Mouse (Mus musculus): ENCODE data around the gene Rdx. TPM values are rescaled to one million over a fixed set of nuclear protein-coding genes. Genes with fewer than 3 reads are reported as not detected.
"Not testable (repeated sequence)": the region's sequence is repeated elsewhere in the genome, so short reads cannot be mapped to it uniquely, and the experiment has no call there.

The Rdx gene
- polyA plus RNA-seq, 1 experiment from 2014 or later = 72.5 TPM

DNA sequence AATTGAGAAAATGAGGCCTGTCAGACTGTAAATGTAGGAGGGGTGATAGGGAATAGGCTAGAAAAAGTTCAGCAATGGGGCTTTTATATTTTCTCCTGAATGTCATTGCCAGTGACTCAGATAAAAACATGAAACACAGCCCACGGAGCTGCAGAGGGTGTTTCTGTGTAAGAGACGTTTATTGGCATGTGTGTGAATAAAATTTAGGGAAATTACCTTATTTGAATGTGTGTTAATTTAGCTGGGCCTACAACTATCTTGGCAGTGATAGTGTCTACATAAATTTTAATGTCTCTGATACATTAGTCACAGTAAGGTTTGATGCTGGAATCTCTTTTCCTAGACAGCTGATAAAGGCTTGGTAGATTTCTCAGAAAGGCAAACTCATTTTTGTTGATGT, 12.8 kb downstream of the Rdx start:
- 49% methylated on average over 2 of the region's 2 CpGs for WGBS
- Histone ChIP-seq H3K27ac (replicated peaks) (no peak overlapping the region), H3K4me3 (replicated peaks) (no peak overlapping the region), H3K27me3 (replicated peaks) (no peaks in the 10 kb centered on the region), H3K4me1 (0 out of 2 replicates have a peak, but pooled peaks cover 11% of the 10 kb centered on the region), H3K9me3 (replicated peaks) (no peaks in the 10 kb centered on the region), H3K4me2 (no peak overlapping the region), H3K36me3 (peaks cover 11% of the 10 kb centered on the region), H3K9ac (replicated peaks) (no peak overlapping the region)
- no peak for ATAC-seq (ENCODE audit: low FRiP score)

DNA sequence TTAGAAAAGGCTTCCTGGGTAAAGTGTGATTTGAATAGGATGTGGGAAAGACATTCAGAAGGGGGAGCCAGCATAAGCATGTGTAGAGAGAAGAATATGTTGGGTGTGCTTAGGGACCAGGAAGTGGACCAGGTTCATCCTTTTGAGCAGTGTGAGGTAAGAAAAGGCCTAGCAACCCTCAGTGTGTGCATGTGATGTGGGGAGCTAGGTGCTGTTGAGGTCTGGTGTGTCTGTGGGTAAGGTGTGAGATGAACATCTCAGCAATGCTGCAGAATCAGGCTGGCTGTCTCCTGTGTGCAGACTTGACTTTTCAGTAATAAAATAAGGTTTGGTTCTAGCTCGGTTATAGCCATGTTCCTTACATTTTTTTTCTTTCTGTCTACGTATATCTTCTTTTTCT, 23.1 kb downstream of the Rdx start:
- WGBS = 97% methylated on average over 2 of the region's 2 CpGs
- Histone ChIP-seq H3K4me1 (no peaks in the 10 kb centered on the region), H3K27ac (replicated peaks) (no peak overlapping the region), H3K9ac (replicated peaks) (no peak overlapping the region), H3K36me3 (peaks cover 52% of the 10 kb centered on the region), H3K27me3 (replicated peaks) (no peaks in the 10 kb centered on the region), H3K9me3 (replicated peaks) (no peaks in the 10 kb centered on the region), H3K4me2 (no peak overlapping the region), H3K4me3 (replicated peaks) (no peak overlapping the region)
- ATAC-seq (ENCODE audit: low FRiP score) = no peak

DNA sequence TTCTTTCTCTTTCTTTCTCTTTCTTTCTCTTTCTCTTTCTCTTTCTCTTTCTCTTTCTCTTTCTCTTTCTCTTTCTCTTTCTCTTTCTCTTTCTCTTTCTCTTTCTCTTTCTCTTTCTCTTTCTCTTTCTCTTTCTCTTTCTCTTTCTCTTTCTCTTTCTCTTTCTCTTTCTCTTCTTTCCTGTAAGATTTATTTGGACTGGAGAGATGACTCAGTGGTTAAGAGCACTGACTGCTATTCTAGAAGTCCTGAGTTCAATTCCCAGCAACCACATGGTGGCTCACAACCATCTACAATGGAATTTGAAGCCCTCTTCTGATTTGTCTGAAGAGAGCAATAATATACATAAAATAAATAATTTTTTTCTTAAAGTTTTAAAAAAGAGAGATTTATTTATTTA, 24.4 kb downstream of the Rdx start:
- H3K9ac ChIP-seq (replicated peaks); H3K27me3 ChIP-seq (replicated peaks); ATAC-seq (ENCODE audit: low FRiP score); H3K4me1 ChIP-seq; H3K4me2 ChIP-seq; H3K27ac ChIP-seq (replicated peaks); H3K9me3 ChIP-seq (replicated peaks); H3K4me3 ChIP-seq (replicated peaks): not testable (repeated sequence)
- peaks cover 45% of the 10 kb centered on the region for H3K36me3 ChIP-seq

DNA sequence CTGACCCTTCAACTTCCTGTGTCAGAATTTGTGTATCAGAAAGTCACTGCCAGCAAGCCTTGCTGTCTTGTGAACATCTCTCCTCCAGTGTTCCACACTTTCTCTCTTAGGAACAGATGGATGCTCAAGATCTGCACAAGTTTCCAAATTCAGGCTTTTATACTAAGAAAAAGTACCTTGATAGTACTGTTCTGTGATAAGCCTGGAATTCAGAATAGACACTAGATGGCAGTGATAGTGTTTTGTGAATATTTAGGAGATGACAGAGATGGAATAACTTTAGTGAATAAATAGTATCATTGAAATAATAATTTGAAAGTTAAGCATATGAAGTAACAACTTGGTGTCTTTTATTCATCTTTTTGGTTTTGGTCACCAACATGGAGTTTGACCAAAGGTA, 25.2 kb downstream of the Rdx start:
- H3K4me2 ChIP-seq = no peak overlapping the region
- no peak overlapping the region for H3K9ac ChIP-seq (replicated peaks)
- no peaks in the 10 kb centered on the region for H3K4me1 ChIP-seq
- no peak overlapping the region for H3K4me3 ChIP-seq (replicated peaks)
- no peaks in the 10 kb centered on the region for H3K27me3 ChIP-seq (replicated peaks)
- peaks cover 43% of the 10 kb centered on the region for H3K36me3 ChIP-seq
- H3K27ac ChIP-seq (replicated peaks) = no peak overlapping the region
- ATAC-seq (ENCODE audit: low FRiP score) = no peak
- H3K9me3 ChIP-seq (replicated peaks) = no peaks in the 10 kb centered on the region

DNA sequence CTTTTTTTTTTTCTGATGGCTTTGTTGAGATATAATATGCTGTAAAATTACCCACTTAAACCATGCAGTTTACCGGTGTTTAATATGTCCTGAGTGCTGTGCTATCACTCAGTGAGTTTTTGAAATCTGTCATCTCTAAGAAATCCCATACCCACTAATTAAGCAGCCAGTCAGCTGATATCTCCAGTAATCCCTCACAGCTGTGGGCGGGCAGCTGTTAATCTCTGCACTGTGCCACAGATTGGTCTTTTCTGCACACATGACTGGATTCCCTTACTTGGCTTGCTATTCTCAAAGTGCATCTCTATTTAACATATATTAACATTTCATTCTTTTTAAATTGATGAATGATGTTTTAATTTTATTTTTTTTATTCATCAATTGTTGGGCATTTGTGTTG, 29.1 kb downstream of the Rdx start:
- ATAC-seq (ENCODE audit: low FRiP score) = no peak
- no peaks in the 10 kb centered on the region for H3K4me1 ChIP-seq
- no peak overlapping the region for H3K4me3 ChIP-seq (replicated peaks)
- 82% methylated on average over 2 of the region's 2 CpGs for WGBS
- no peaks in the 10 kb centered on the region for H3K9me3 ChIP-seq (replicated peaks)
- H3K36me3 ChIP-seq = peaks cover 28% of the 10 kb centered on the region
- no peak overlapping the region for H3K27ac ChIP-seq (replicated peaks)
- no peaks in the 10 kb centered on the region for H3K27me3 ChIP-seq (replicated peaks)
- H3K4me2 ChIP-seq = no peak overlapping the region
- no peak overlapping the region for H3K9ac ChIP-seq (replicated peaks)

DNA sequence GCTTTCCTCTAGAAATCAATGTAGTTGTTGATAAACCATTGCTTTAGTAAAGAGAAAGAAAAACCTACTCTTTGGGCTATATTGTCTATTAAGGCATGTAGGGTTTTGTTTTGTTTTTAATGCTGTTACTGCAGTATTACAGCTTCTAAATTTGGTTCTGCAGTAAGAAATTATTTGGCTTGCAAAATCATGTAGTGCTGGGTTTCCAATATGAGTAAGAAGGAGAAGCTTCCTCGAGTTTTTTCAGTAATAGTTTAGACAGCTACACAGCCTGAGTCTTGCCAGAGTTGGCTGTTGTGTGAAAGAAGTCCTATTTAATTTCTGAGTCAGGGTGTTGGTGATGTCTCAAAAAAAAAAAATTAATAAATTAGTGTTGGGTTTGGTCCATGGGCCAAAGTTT, 30.7 kb downstream of the Rdx start:
- ATAC-seq (ENCODE audit: low FRiP score) = no peak
- 90% methylated on average over 1 of the region's 1 CpGs for WGBS
- peaks cover 27% of the 10 kb centered on the region for H3K36me3 ChIP-seq

DNA sequence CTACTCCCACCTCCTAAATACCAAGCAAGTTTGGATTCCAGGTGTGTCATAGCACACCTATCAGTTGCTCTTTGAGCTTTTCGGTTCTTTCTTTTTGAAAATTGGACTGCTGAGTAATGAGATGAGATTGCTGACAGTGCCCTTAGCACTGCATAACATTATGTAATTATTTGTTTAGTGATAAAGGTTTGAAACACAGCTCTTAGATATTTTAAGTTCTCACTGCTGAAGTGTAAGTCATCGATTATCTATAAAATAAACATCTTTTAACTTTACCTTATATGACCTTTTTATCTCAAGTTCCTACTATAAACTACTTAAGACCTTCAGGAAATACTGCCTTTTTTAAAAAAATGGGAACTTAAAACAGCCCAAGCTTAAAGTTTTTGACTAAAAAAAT, 35.0 kb downstream of the Rdx start:
- no peaks in the 10 kb centered on the region for H3K4me1 ChIP-seq
- 95% methylated on average over 2 of the region's 2 CpGs for WGBS
- no peak overlapping the region for H3K4me3 ChIP-seq (replicated peaks)
- no peaks in the 10 kb centered on the region for H3K27me3 ChIP-seq (replicated peaks)
- no peak overlapping the region for H3K27ac ChIP-seq (replicated peaks)
- H3K36me3 ChIP-seq = peaks cover 36% of the 10 kb centered on the region
- no peaks in the 10 kb centered on the region for H3K9me3 ChIP-seq (replicated peaks)
- no peak overlapping the region for H3K4me2 ChIP-seq
- no peak overlapping the region for H3K9ac ChIP-seq (replicated peaks)
- no peak for ATAC-seq (ENCODE audit: low FRiP score)

More for the DNA sequence above, 30.7 kb downstream of the Rdx start:
- H3K9me3 ChIP-seq (replicated peaks) = no peaks in the 10 kb centered on the region
- no peaks in the 10 kb centered on the region for H3K27me3 ChIP-seq (replicated peaks)
- no peaks in the 10 kb centered on the region for H3K4me1 ChIP-seq
- no peak overlapping the region for H3K4me2 ChIP-seq
- no peak overlapping the region for H3K9ac ChIP-seq (replicated peaks)
- no peak overlapping the region for H3K27ac ChIP-seq (replicated peaks)
- H3K4me3 ChIP-seq (replicated peaks) = no peak overlapping the region

GRCm38 (mm10) chr9:52082414-52082813, 35.4 kb downstream of the Rdx start:
- H3K9ac ChIP-seq (replicated peaks) = no peak overlapping the region
- H3K4me3 ChIP-seq (replicated peaks) = no peak overlapping the region
- ATAC-seq (ENCODE audit: low FRiP score) = no peak
- H3K27ac ChIP-seq (replicated peaks) = no peak overlapping the region
- no peaks in the 10 kb centered on the region for H3K4me1 ChIP-seq
- 81% methylated on average over 4 of the region's 4 CpGs for WGBS
- no peak overlapping the region for H3K4me2 ChIP-seq
- H3K9me3 ChIP-seq (replicated peaks) = no peaks in the 10 kb centered on the region
- H3K27me3 ChIP-seq (replicated peaks) = no peaks in the 10 kb centered on the region
- peaks cover 41% of the 10 kb centered on the region for H3K36me3 ChIP-seq

GRCm38 (mm10) chr9:52091752-52092151, 44.8 kb downstream of the Rdx start:
- peaks cover 14% of the 10 kb centered on the region for H3K36me3 ChIP-seq
- H3K4me2 ChIP-seq = no peak overlapping the region
- no peaks in the 10 kb centered on the region for H3K4me1 ChIP-seq
- H3K9ac ChIP-seq (replicated peaks) = no peak overlapping the region
- WGBS = 89% methylated on average over 9 of the region's 9 CpGs
- H3K27ac ChIP-seq (replicated peaks) = no peak overlapping the region
- no peak for ATAC-seq (ENCODE audit: low FRiP score)
- no peaks in the 10 kb centered on the region for H3K27me3 ChIP-seq (replicated peaks)
- no peak overlapping the region for H3K4me3 ChIP-seq (replicated peaks)
- H3K9me3 ChIP-seq (replicated peaks) = no peaks in the 10 kb centered on the region

DNA sequence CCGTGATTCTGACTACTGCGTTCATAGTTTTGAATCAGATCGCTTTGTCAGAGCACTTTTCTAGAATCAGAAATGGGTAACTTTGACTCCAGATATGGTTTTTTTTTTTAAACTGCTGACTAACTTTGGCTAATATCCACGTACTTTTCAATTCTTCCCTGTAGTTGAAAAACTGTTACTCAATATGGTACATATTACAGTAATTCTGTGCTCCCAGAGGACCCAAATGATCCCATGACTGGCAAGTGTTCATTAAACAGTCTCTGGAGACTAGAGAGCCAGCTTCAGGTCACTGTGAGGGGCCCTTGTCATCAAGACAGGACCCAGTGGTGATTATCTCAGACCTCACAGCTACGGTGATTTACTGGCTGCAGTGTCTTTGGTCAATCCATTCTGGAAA, 45.3 kb downstream of the Rdx start:
- Histone ChIP-seq H3K36me3 (peaks cover 9% of the 10 kb centered on the region), H3K4me1 (no peaks in the 10 kb centered on the region), H3K9ac (replicated peaks) (no peak overlapping the region), H3K27me3 (replicated peaks) (no peaks in the 10 kb centered on the region), H3K4me3 (replicated peaks) (no peak overlapping the region), H3K9me3 (replicated peaks) (no peaks in the 10 kb centered on the region), H3K27ac (replicated peaks) (no peak overlapping the region), H3K4me2 (no peak overlapping the region)
- no peak for ATAC-seq (ENCODE audit: low FRiP score)
- WGBS = 93% methylated on average over 5 of the region's 5 CpGs

GRCm38 (mm10) chr9:52093108-52093507, 46.1 kb downstream of the Rdx start:
- Histone ChIP-seq H3K36me3 (peaks cover 4% of the 10 kb centered on the region; the same call in 1 of the 2 replicates), H3K9ac (replicated peaks) (no peak overlapping the region), H3K4me1 (no peaks in the 10 kb centered on the region), H3K27me3 (replicated peaks) (no peaks in the 10 kb centered on the region), H3K4me2 (no peak overlapping the region), H3K27ac (replicated peaks) (no peak overlapping the region), H3K4me3 (replicated peaks) (no peak overlapping the region), H3K9me3 (replicated peaks) (no peaks in the 10 kb centered on the region)
- ATAC-seq (ENCODE audit: low FRiP score) = no peak
- WGBS = 73% methylated on average over 8 of the region's 8 CpGs

DNA sequence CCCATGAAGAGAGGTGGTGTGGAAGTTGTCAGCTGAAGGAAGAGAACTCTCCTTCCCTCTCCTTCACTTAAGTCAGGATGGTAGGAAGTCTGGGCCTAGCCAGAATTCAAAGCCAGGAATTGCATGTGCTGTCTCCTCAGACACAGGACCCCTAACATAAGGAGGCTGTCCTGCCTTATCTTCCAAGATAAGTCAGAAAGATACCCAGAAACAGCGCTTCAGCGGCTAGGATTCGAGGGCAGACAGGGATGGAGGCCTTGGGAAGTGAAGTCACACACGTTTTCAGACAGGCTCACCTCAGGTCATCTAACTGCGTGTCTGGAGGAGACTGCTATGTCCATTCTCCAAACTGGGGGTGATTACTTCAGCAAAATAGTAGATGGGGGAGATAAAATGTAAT, 47.0 kb downstream of the Rdx start:
- ATAC-seq (ENCODE audit: low FRiP score) = no peak
- H3K9ac ChIP-seq (replicated peaks) = no peak overlapping the region
- 94% methylated on average over 5 of the region's 5 CpGs for WGBS

DNA sequence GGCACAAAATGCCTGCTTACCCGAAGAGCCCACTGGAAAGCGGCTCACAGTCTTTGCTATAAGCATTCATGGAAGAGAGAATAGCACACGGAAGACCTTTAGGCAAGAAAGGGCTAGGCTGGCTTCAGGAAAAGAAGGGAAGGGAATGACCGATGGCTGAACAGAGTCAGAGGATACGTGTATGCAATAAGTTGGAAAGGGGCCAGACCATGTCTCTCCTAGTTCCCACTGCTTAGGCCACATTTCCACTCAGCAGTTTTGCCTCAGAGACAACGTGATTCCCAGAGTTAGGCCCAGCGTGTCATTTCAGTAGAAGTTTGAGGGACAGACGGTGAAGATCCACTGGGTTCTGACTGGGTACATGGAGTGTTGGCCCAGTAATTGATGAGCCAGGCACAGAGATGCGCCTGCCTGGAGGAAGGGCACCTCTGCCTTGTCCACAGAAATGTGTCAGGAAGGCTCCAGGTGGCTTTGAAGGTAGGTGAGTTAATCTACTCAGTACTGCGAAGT, 47.6 kb downstream of the Rdx start:
- Histone ChIP-seq H3K9me3 (replicated peaks) (no peaks in the 10 kb centered on the region), H3K27me3 (replicated peaks) (no peaks in the 10 kb centered on the region), H3K36me3 (no peaks in the 10 kb centered on the region), H3K4me2 (no peak overlapping the region), H3K27ac (replicated peaks) (no peak overlapping the region), H3K9ac (replicated peaks) (no peak overlapping the region), H3K4me3 (replicated peaks) (no peak overlapping the region), H3K4me1 (no peaks in the 10 kb centered on the region)
- 88% methylated on average over 10 of the region's 10 CpGs for WGBS
- ATAC-seq (ENCODE audit: low FRiP score) = no peak

More for the DNA sequence above, 47.0 kb downstream of the Rdx start:
- Histone ChIP-seq H3K27me3 (replicated peaks) (no peaks in the 10 kb centered on the region), H3K4me2 (no peak overlapping the region), H3K36me3 (no peaks in the 10 kb centered on the region), H3K4me1 (no peaks in the 10 kb centered on the region), H3K27ac (replicated peaks) (no peak overlapping the region), H3K4me3 (replicated peaks) (no peak overlapping the region), H3K9me3 (replicated peaks) (no peaks in the 10 kb centered on the region)

Data from neural tube, embryonic 15.5 days (tissue).